Mouse (Mus musculus) embryonic facial prominence, embryonic 10.5 days (tissue): ENCODE data around the gene Ebf4. TPM values are rescaled to one million over a fixed set of nuclear protein-coding genes. Genes with fewer than 3 reads are reported as not detected.

Experiments used
- DNase-seq: peaks from one replicate; pipeline ENCODE4 v3.0.0-alpha.2; 2017; ENCODE audit warnings: low spot score
- H3K27ac ChIP-seq: fragments of 300-500 bp; sonication (generic); replicated peaks from 2 replicates; pipeline ENCODE4 v1.5.1; 2016; ENCODE audit warnings: mild to moderate bottlenecking
- H3K27me3 ChIP-seq: fragments of 300-500 bp; sonication (generic); replicated peaks from 2 replicates; pipeline ENCODE4 v1.6.1; 2016; ENCODE audit warnings: low read depth, mild to moderate bottlenecking; ENCODE audit not compliant: poor library complexity, severe bottlenecking
- H3K36me3 ChIP-seq: fragments of 300-500 bp; sonication (generic); replicated peaks from 2 replicates; pipeline ENCODE4 v1.6.1; 2016; ENCODE audit warnings: mild to moderate bottlenecking, moderate library complexity
- H3K4me1 ChIP-seq: fragments of 300-500 bp; sonication (generic); 2 replicates; pipeline ENCODE4 v1.6.1; 2016
- H3K4me3 ChIP-seq: fragments of 300-500 bp; sonication (generic); 2 replicates; pipeline ENCODE4 v1.5.1; 2016; ENCODE audit warnings: mild to moderate bottlenecking, moderate library complexity
- H3K9me3 ChIP-seq: fragments of 300-500 bp; sonication (generic); 2 replicates; pipeline ENCODE4 v1.6.1; 2016; ENCODE audit warnings: mild to moderate bottlenecking
- WGBS: fragments of 180-500 bp; shearing (Covaris S2); methylation state at CpG from one replicate; pipeline ENCODE4 v1.1.7; 2016; 5-methylcytosine and 5-hydroxymethylcytosine counted together
- polyA plus RNA-seq: library from polyadenylated mRNA; unstranded; fragments of >200 nt; fragmentation: Nextera tagmentation; extraction: Ambion mirVana; gene quantifications from 2 replicates; pipeline ENCODE4 v1.2.1, GENCODE M21; 2016

Gene Ebf4
- polyA plus RNA-seq, 1 experiment from 2014 or later: 0.82 TPM

- no peak overlapping the region for H3K27ac ChIP-seq
- DNase-seq: no peak
- peaks cover 7% of the 10 kb centered on the region; the same call in 1 of the 2 replicates for H3K36me3 ChIP-seq
- H3K27me3 ChIP-seq: peaks cover 66% of the 10 kb centered on the region
- 81% methylated on average over 9 of the region's 9 CpGs for WGBS
- H3K9me3 ChIP-seq: no peaks in the 10 kb centered on the region
- H3K4me3 ChIP-seq: no peak overlapping the region
- peaks cover 45% of the 10 kb centered on the region for H3K4me1 ChIP-seq
Observed at GRCm38 (mm10) chr2:130297580-130297979, 2.6 kb downstream of the Ebf4 start.

- peaks cover 29% of the 10 kb centered on the region for H3K36me3 ChIP-seq
- H3K4me3 ChIP-seq: no peak overlapping the region
- peaks cover 15% of the 10 kb centered on the region for H3K27me3 ChIP-seq
- no peaks in the 10 kb centered on the region; the same call in 1 of the 2 replicates for H3K4me1 ChIP-seq
- no peaks in the 10 kb centered on the region for H3K9me3 ChIP-seq
- H3K27ac ChIP-seq: no peak overlapping the region
- DNase-seq: no peak
- WGBS: 33% methylated on average over 4 of the region's 4 CpGs
Observed at GRCm38 (mm10) chr2:130303014-130303413, 8.0 kb downstream of the Ebf4 start.

GRCm38 (mm10) chr2:130327057-130327456 is 32.1 kb downstream of the Ebf4 start:
- Histone ChIP-seq H3K4me3 (no peak overlapping the region), H3K36me3 (no peaks in the 10 kb centered on the region), H3K27me3 (no peaks in the 10 kb centered on the region), H3K27ac (no peak overlapping the region), H3K9me3 (no peaks in the 10 kb centered on the region), H3K4me1 (no peaks in the 10 kb centered on the region)
- no peak for DNase-seq
- WGBS: 71% methylated on average over 1 of the region's 1 CpGs

GRCm38 (mm10) chr2:130329502-130329901 is 34.5 kb downstream of the Ebf4 start:
- WGBS: 90% methylated on average over 2 of the region's 2 CpGs
- Histone ChIP-seq H3K4me3 (no peak overlapping the region), H3K9me3 (no peaks in the 10 kb centered on the region), H3K27me3 (no peaks in the 10 kb centered on the region), H3K36me3 (no peaks in the 10 kb centered on the region), H3K4me1 (no peaks in the 10 kb centered on the region), H3K27ac (no peak overlapping the region)
- no peak for DNase-seq

GRCm38 (mm10) chr2:130335112-130335511 is 40.1 kb downstream of the Ebf4 start:
- no peaks in the 10 kb centered on the region for H3K9me3 ChIP-seq
- H3K4me1 ChIP-seq: no peaks in the 10 kb centered on the region
- 85% methylated on average over 6 of the region's 6 CpGs for WGBS
- H3K36me3 ChIP-seq: no peaks in the 10 kb centered on the region
- no peak overlapping the region for H3K27ac ChIP-seq
- no peak overlapping the region for H3K4me3 ChIP-seq
- H3K27me3 ChIP-seq: no peaks in the 10 kb centered on the region
- DNase-seq: no peak

GRCm38 (mm10) chr2:130340464-130341219 is 45.7 kb downstream of the Ebf4 start:
- Histone ChIP-seq H3K27me3 (no peaks in the 10 kb centered on the region), H3K4me1 (no peaks in the 10 kb centered on the region), H3K4me3 (no peak overlapping the region), H3K36me3 (no peaks in the 10 kb centered on the region), H3K9me3 (no peaks in the 10 kb centered on the region), H3K27ac (no peak overlapping the region)
- WGBS: 88% methylated on average over 8 of the region's 8 CpGs
- DNase-seq: no peak

- H3K4me1 ChIP-seq: no peaks in the 10 kb centered on the region
- WGBS: 89% methylated on average over 7 of the region's 7 CpGs
- H3K4me3 ChIP-seq: no peak overlapping the region
- DNase-seq: no peak
- H3K9me3 ChIP-seq: no peaks in the 10 kb centered on the region
- no peaks in the 10 kb centered on the region for H3K27me3 ChIP-seq
- no peaks in the 10 kb centered on the region for H3K36me3 ChIP-seq
- no peak overlapping the region for H3K27ac ChIP-seq
Observed at GRCm38 (mm10) chr2:130341220-130341580, 46.2 kb downstream of the Ebf4 start.

- Histone ChIP-seq H3K4me3 (no peak overlapping the region), H3K4me1 (no peaks in the 10 kb centered on the region), H3K36me3 (no peaks in the 10 kb centered on the region), H3K27me3 (no peaks in the 10 kb centered on the region), H3K27ac (no peak overlapping the region), H3K9me3 (no peaks in the 10 kb centered on the region)
- WGBS: 89% methylated on average over 3 of the region's 3 CpGs
- DNase-seq: no peak
Observed at GRCm38 (mm10) chr2:130350376-130350775, 55.4 kb downstream of the Ebf4 start.

- no peak overlapping the region for H3K27ac ChIP-seq
- no peaks in the 10 kb centered on the region for H3K4me1 ChIP-seq
- peaks cover 3% of the 10 kb centered on the region; the same call in 1 of the 2 replicates for H3K27me3 ChIP-seq
- DNase-seq: no peak
- no peaks in the 10 kb centered on the region for H3K9me3 ChIP-seq
- no peak overlapping the region for H3K4me3 ChIP-seq
- 38% methylated on average over 5 of the region's 5 CpGs for WGBS
- H3K36me3 ChIP-seq: no peaks in the 10 kb centered on the region
Observed at GRCm38 (mm10) chr2:130351758-130352339, 56.9 kb downstream of the Ebf4 start.

- DNase-seq: no peak
- H3K4me1 ChIP-seq: no peaks in the 10 kb centered on the region
- H3K27ac ChIP-seq: no peak overlapping the region
- no peaks in the 10 kb centered on the region for H3K9me3 ChIP-seq
- no peaks in the 10 kb centered on the region for H3K36me3 ChIP-seq
- peaks cover 15% of the 10 kb centered on the region for H3K27me3 ChIP-seq
- WGBS: 94% methylated on average over 8 of the region's 8 CpGs
- no peak overlapping the region for H3K4me3 ChIP-seq
Observed at GRCm38 (mm10) chr2:130353411-130353810, 58.4 kb downstream of the Ebf4 start.

GRCm38 (mm10) chr2:130353889-130354288 is 58.9 kb downstream of the Ebf4 start:
- no peaks in the 10 kb centered on the region for H3K9me3 ChIP-seq
- H3K36me3 ChIP-seq: no peaks in the 10 kb centered on the region
- H3K4me1 ChIP-seq: no peaks in the 10 kb centered on the region
- no peak overlapping the region for H3K27ac ChIP-seq
- H3K4me3 ChIP-seq: no peak overlapping the region
- WGBS: 56% methylated on average over 3 of the region's 3 CpGs
- H3K27me3 ChIP-seq: peaks cover 20% of the 10 kb centered on the region
- no peak for DNase-seq

- H3K27me3 ChIP-seq: peaks cover 57% of the 10 kb centered on the region
- no peak overlapping the region for H3K4me3 ChIP-seq
- WGBS: 93% methylated on average over 5 of the region's 5 CpGs
Observed at GRCm38 (mm10) chr2:130357551-130357950, 62.6 kb downstream of the Ebf4 start.

GRCm38 (mm10) chr2:130358852-130359251 is 63.9 kb downstream of the Ebf4 start:
- WGBS: 19% methylated on average over 5 of the region's 5 CpGs
- DNase-seq: no peak
- Histone ChIP-seq H3K9me3 (no peaks in the 10 kb centered on the region), H3K27ac (no peak overlapping the region), H3K4me1 (peaks cover 13% of the 10 kb centered on the region), H3K4me3 (no peak overlapping the region), H3K36me3 (no peaks in the 10 kb centered on the region), H3K27me3 (peaks cover 70% of the 10 kb centered on the region)

More at GRCm38 (mm10) chr2:130357551-130357950, 62.6 kb downstream of the Ebf4 start:
- no peak for DNase-seq
- Histone ChIP-seq H3K9me3 (no peaks in the 10 kb centered on the region), H3K4me1 (peaks cover 9% of the 10 kb centered on the region), H3K36me3 (no peaks in the 10 kb centered on the region), H3K27ac (no peak overlapping the region)
